ENCODE assay signal across 9 mouse cellular contexts in genomic region chr11:118431100-118431948, GRCm38 (mm10). TPM values are rescaled to one million over a fixed set of nuclear protein-coding genes. Genes with fewer than 3 reads are reported as not detected.
DNase-seq lines count a peak whose midpoint lies in the region; ATAC-seq and TF ChIP-seq lines count a peak whose summit lies in the region.
"Had no signal": no experiment of that assay in that cellular context is flagged by ENCODE, and none has a peak within 500 bp of the region (broad histone marks: within the 10 kb centered on the region; RNA-seq: fewer than 3 reads in every experiment).

No protein-coding gene starts in this region.

- H3K4me2 ChIP-seq in kidney, embryonic 16.5 days (replicated peaks; ENCODE audit: low read depth, low read length), result no peak overlapping the region
- H3K4me2 ChIP-seq in limb, embryonic 12.5 days, result no peak overlapping the region

- WGBS in kidney, embryonic 16.5 days, result 82% methylated on average over 16 of the region's 16 CpGs
- WGBS in limb, embryonic 12.5 days, result 62% methylated on average over 16 of the region's 16 CpGs
- WGBS in thymus, adult 2 months, result 92% methylated on average over 16 of the region's 16 CpGs

- H3K36me3 ChIP-seq in kidney, embryonic 16.5 days (ENCODE audit: insufficient read depth, low read length), result no peaks in the 10 kb centered on the region
- H3K36me3 ChIP-seq in limb, embryonic 12.5 days, result no peaks in the 10 kb centered on the region
- H3K36me3 ChIP-seq in thymus, adult 2 months (ENCODE audit: control insufficient read depth, insufficient read depth, low read length), result no peaks in the 10 kb centered on the region

- no peak for TF ChIP-seq POLR2A in thymus, adult 2 months (IDR thresholded peaks at IDR 0.05; ENCODE audit: control insufficient read depth, extremely low read depth, insufficient read depth, low read length, poor library complexity)

- ATAC-seq in kidney, embryonic 16.5 days (ENCODE audit: low FRiP score, low TSS enrichment), result no peak
- ATAC-seq in limb, embryonic 12.5 days (ENCODE audit: insufficient number of reproducible peaks, insufficient read depth, low FRiP score, low TSS enrichment, low read depth), result no peak

- H3K4me1 ChIP-seq in kidney, embryonic 16.5 days (ENCODE audit: insufficient read depth, low read length), result peaks cover 48% of the 10 kb centered on the region
- peaks cover 74% of the 10 kb centered on the region for H3K4me1 ChIP-seq in limb, embryonic 12.5 days (replicated peaks)
- peaks cover 31% of the 10 kb centered on the region for H3K4me1 ChIP-seq in thymus, adult 2 months (replicated peaks; ENCODE audit: control insufficient read depth, insufficient read depth, low read length)

- peak overlapping the region; percentile 45 for H3K4me3 ChIP-seq in gastrocnemius, adult 2 months
- H3K4me3 ChIP-seq in kidney, embryonic 16.5 days (ENCODE audit: low read length), result no peak overlapping the region
- no peak overlapping the region for H3K4me3 ChIP-seq in limb, embryonic 12.5 days (replicated peaks)
- no peak overlapping the region for H3K4me3 ChIP-seq in thymus, adult 2 months (ENCODE audit: control insufficient read depth, insufficient read depth, low read length)

- H3K9me3 ChIP-seq in kidney, embryonic 16.5 days (ENCODE audit: low read length), result no peaks in the 10 kb centered on the region
- no peaks in the 10 kb centered on the region for H3K9me3 ChIP-seq in limb, embryonic 12.5 days

- no peak for TF ChIP-seq CTCF in gastrocnemius, adult 2 months (IDR thresholded peaks at IDR 0.05)
- no peak for TF ChIP-seq CTCF in thymus, adult 2 months (IDR thresholded peaks at IDR 0.05; ENCODE audit: borderline replicate concordance, control insufficient read depth, extremely low read depth, insufficient read depth, low read length, poor library complexity)

- peak; percentile 37 for DNase-seq in gastrocnemius, adult 2 months
- no peak for DNase-seq in gastrocnemius, postnatal 25 days
- no peak for DNase-seq in kidney, adult 18-20 months
- peak; percentile 42 for DNase-seq in NIH3T3 (ENCODE audit: low read depth)
- no peak for DNase-seq in cerebellum, postnatal 4 days (ENCODE audit: low spot score in 2 of 2)
- no peak for DNase-seq in thymus, adult 2 months

- peak overlapping the region; percentile 88 for H3K27ac ChIP-seq in gastrocnemius, adult 2 months
- H3K27ac ChIP-seq in kidney, embryonic 16.5 days (ENCODE audit: low read length), result no peak overlapping the region; the same call in 1 of the 2 replicates
- H3K27ac ChIP-seq in limb, embryonic 12.5 days, result 0 out of 2 replicates have a peak overlapping the region, but pooled peaks have one; percentile 45
- H3K27ac ChIP-seq in thymus, adult 2 months (ENCODE audit: control insufficient read depth, insufficient read depth, low read length), result no peak overlapping the region
- H3K27ac ChIP-seq: macrophage had no signal

- intact Hi-C loops in gastrocnemius, adult 2 months (cut with DNase I), result no loop called here

- 0 out of 2 replicates have a peak overlapping the region, but pooled peaks have one; percentile 26 for H3K9ac ChIP-seq in kidney, embryonic 16.5 days (replicated peaks; ENCODE audit: low read length)
- H3K9ac ChIP-seq in limb, embryonic 12.5 days (replicated peaks), result no peak overlapping the region

- H3K27me3 ChIP-seq in kidney, embryonic 16.5 days (ENCODE audit: insufficient read depth, low read length), result no peaks in the 10 kb centered on the region
- 0 out of 2 replicates have a peak, but pooled peaks cover 4% of the 10 kb centered on the region for H3K27me3 ChIP-seq in limb, embryonic 12.5 days
- H3K27me3 ChIP-seq in thymus, adult 2 months (ENCODE audit: control insufficient read depth, insufficient read depth, low read length), result no peaks in the 10 kb centered on the region

RNA-seq across cellular contexts. Expression of gene C1qtnf1, which starts 3.3 kb away (rescaled TPM):
- 10 to 100 TPM in 1 of 2 experiments, 1 to 10 TPM in 1; 7.9 to 12.6 TPM for total RNA-seq in gastrocnemius, adult 2 months (2021)
- 10 to 100 TPM in 1 of 2 experiments, 1 to 10 TPM in 1; 9.2 to 13.4 TPM for total RNA-seq in gastrocnemius, postnatal 25 days (2021)
- polyA plus RNA-seq in kidney, embryonic 16.5 days (2015; fragmentation: Nextera tagmentation; extraction: Ambion mirVana), result 8.2 and 8.3 TPM in 2 replicates
- 3.4 and 4.8 TPM in 2 replicates for polyA plus RNA-seq in limb, embryonic 12.5 days (2016; fragmentation: Nextera tagmentation; extraction: Ambion mirVana)
- polyA plus RNA-seq in thymus, adult 2 months (2012; rRNA removed), result 8.4 and 10.6 TPM in 2 replicates

RNA-seq across cellular contexts. Expression of gene Cant1, which starts 12.4 kb away (rescaled TPM):
- 10 to 100 TPM; 10.7 to 11.6 TPM for total RNA-seq in gastrocnemius, adult 2 months (2021)
- 1 to 10 TPM; 9.3 to 9.9 TPM for total RNA-seq in gastrocnemius, postnatal 25 days (2021)
- 30.6 and 30.9 TPM in 2 replicates for polyA plus RNA-seq in kidney, embryonic 16.5 days (2015; fragmentation: Nextera tagmentation; extraction: Ambion mirVana)
- 30.5 and 32.0 TPM in 2 replicates for polyA plus RNA-seq in limb, embryonic 12.5 days (2016; fragmentation: Nextera tagmentation; extraction: Ambion mirVana)
- 100 and 105 TPM in 2 replicates for polyA plus RNA-seq in thymus, adult 2 months (2012; rRNA removed)

RNA-seq across cellular contexts. Expression of gene Lgals3bp, which starts 29.4 kb away (rescaled TPM):
- total RNA-seq in gastrocnemius, adult 2 months (2021), result 10 to 100 TPM; 12.0 to 17.0 TPM
- total RNA-seq in gastrocnemius, postnatal 25 days (2021), result 10 to 100 TPM; 11.0 to 14.7 TPM
- 14.9 and 18.1 TPM in 2 replicates for polyA plus RNA-seq in kidney, embryonic 16.5 days (2015; fragmentation: Nextera tagmentation; extraction: Ambion mirVana)
- 4.1 and 4.3 TPM in 2 replicates for polyA plus RNA-seq in limb, embryonic 12.5 days (2016; fragmentation: Nextera tagmentation; extraction: Ambion mirVana)
- polyA plus RNA-seq in thymus, adult 2 months (2012; rRNA removed), result 450 and 565 TPM in 2 replicates

RNA-seq across cellular contexts. Expression of gene Engase, which starts 45.3 kb away (rescaled TPM):
- 1 to 10 TPM; 4.3 to 6.2 TPM for total RNA-seq in gastrocnemius, adult 2 months (2021)
- 1 to 10 TPM; 5.4 to 9.5 TPM for total RNA-seq in gastrocnemius, postnatal 25 days (2021)
- 6.1 and 7.5 TPM in 2 replicates for polyA plus RNA-seq in kidney, embryonic 16.5 days (2015; fragmentation: Nextera tagmentation; extraction: Ambion mirVana)
- 8.8 and 9.4 TPM in 2 replicates for polyA plus RNA-seq in limb, embryonic 12.5 days (2016; fragmentation: Nextera tagmentation; extraction: Ambion mirVana)
- polyA plus RNA-seq in thymus, adult 2 months (2012; rRNA removed), result 56.5 and 58.1 TPM in 2 replicates

Comparison
In these comparisons a context has a peak if more than half of its experiments do, and no peak if none do; other contexts are left out.
1. DNase-seq: peak in gastrocnemius, adult 2 months (single experiment) and NIH3T3 (single experiment); none in gastrocnemius, postnatal 25 days (single experiment), kidney, adult 18-20 months (single experiment), cerebellum, postnatal 4 days (0 of 2) and thymus, adult 2 months (single experiment).
2. H3K27ac ChIP-seq: peak in gastrocnemius, adult 2 months (single experiment) and limb, embryonic 12.5 days (single experiment); none in kidney, embryonic 16.5 days (single experiment) and thymus, adult 2 months (single experiment).
3. RNA of gene Lgals3bp, which starts 29.4 kb away (polyA plus RNA-seq): 450 to 565 TPM in thymus, adult 2 months; 14.9 to 18.1 TPM in kidney, embryonic 16.5 days and 4.1 to 4.3 TPM in limb, embryonic 12.5 days; every median in the first group is over 10 times any median in the second.